Mouse (Mus musculus) forebrain, embryonic 12.5 days (tissue): Measurements from ENCODE around the gene Tnfrsf19. TPM values are rescaled to one million over a fixed set of nuclear protein-coding genes. Genes with fewer than 3 reads are reported as not detected.

Experiments used
- ATAC-seq: fragments of 200-750 bp; cut with Nextera tagmentation; 2 replicates; pipeline ENCODE4 v1.8.0; 2017; ENCODE audit warnings: moderate TSS enrichment; ENCODE audit not compliant: low FRiP score
- H3K27ac ChIP-seq: fragments of 300-500 bp; sonication (generic); 2 replicates; pipeline ENCODE4 v1.5.1; 2016; ENCODE audit warnings: mild to moderate bottlenecking
- H3K27me3 ChIP-seq: fragments of 300-500 bp; sonication (generic); 2 replicates; pipeline ENCODE4 v1.6.1; 2016; ENCODE audit warnings: mild to moderate bottlenecking
- H3K36me3 ChIP-seq: fragments of 300-500 bp; sonication (generic); replicated peaks from 2 replicates; pipeline ENCODE4 v1.6.1; 2016; ENCODE audit warnings: mild to moderate bottlenecking
- H3K4me1 ChIP-seq: fragments of 300-500 bp; sonication (generic); 2 replicates; pipeline ENCODE4 v1.6.1; 2016
- H3K4me2 ChIP-seq: fragments of 300-500 bp; sonication (generic); 2 replicates; pipeline ENCODE4 v1.6.1; 2016; ENCODE audit warnings: mild to moderate bottlenecking, moderate library complexity
- H3K4me3 ChIP-seq: fragments of 300-500 bp; sonication (generic); replicated peaks from 2 replicates; pipeline ENCODE4 v1.5.1; 2016; ENCODE audit warnings: mild to moderate bottlenecking
- H3K9ac ChIP-seq: fragments of 300-500 bp; sonication (generic); 2 replicates; pipeline ENCODE4 v1.6.1; 2016; ENCODE audit warnings: mild to moderate bottlenecking
- H3K9me3 ChIP-seq: fragments of 300-500 bp; sonication (generic); 2 replicates; pipeline ENCODE4 v1.6.1; 2016
- WGBS: fragments of 180-500 bp; shearing (Covaris S2); methylation state at CpG from one replicate; pipeline ENCODE4 v1.1.7; 2016; 5-methylcytosine and 5-hydroxymethylcytosine counted together
- polyA plus RNA-seq: library from polyadenylated mRNA; unstranded; fragments of >200 nt; fragmentation: Nextera tagmentation; extraction: Ambion mirVana; gene quantifications from 2 replicates; pipeline ENCODE4 v1.2.1, GENCODE M21; 2016

Tnfrsf19 gene
- polyA plus RNA-seq, 1 experiment from 2014 or later: 118 TPM

DNA sequence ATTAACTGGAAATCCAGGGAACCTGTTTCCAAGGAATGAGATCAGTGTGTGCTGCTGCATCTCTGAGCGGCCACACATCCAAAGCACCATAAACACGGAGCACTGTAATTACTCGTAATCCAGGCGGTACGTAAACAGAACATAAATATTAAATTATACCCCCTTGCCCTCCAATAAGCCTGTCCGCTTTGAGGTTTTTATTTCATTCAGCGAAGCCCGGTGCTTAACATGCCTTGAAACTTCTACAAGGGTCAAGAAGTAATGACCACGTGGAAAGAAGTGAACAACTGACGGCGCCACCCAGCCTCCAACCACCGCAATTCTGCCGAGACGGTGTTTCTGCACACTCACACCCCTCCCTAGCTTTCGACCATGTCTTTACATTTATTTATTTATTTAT, 31.7 kb downstream of the Tnfrsf19 start:
- H3K4me2 ChIP-seq: no peak overlapping the region
- H3K27me3 ChIP-seq: 0 out of 2 replicates have a peak, but pooled peaks cover 6% of the 10 kb centered on the region
- no peak overlapping the region for H3K9ac ChIP-seq
- ATAC-seq: no peak
- H3K9me3 ChIP-seq: no peaks in the 10 kb centered on the region
- H3K36me3 ChIP-seq: peaks cover 3% of the 10 kb centered on the region; the same call in 1 of the 2 replicates
- 0 out of 2 replicates have a peak overlapping the region, but pooled peaks have one; percentile 22 for H3K27ac ChIP-seq
- peaks cover 54% of the 10 kb centered on the region for H3K4me1 ChIP-seq
- no peak overlapping the region for H3K4me3 ChIP-seq
- 66% methylated on average over 15 of the region's 15 CpGs for WGBS

DNA sequence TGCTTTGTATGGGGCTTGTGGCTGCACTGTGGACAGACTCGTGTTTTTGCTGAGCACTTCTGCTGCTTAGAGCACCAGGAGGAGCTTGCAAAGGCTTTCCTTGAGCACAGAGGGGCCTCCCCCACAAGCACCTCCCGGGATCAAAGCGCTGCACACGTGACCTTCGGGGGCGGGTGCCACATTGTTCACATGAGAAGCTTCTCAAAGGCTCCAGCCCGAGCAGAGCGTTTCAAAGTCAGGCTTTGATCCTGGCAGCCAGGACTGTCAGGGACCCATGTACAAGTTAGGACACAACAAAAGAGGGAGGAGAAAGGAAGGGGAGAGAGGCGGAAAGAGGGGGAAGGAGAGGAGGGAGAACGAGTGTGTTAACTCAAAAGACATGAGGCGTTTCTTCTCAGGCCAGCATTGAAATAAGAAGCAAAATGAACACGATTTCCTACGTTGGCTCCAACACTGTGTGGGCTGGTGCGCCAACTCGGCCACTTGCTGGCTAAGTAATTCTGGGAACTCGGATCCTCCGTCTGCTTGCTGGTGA, 33.8 kb downstream of the Tnfrsf19 start:
- Histone ChIP-seq H3K36me3 (no peaks in the 10 kb centered on the region; the same call in 1 of the 2 replicates), H3K4me3 (peak overlapping the region; percentile 10; the same call in 1 of the 2 replicates), H3K9ac (no peak overlapping the region), H3K4me1 (peaks cover 43% of the 10 kb centered on the region), H3K27ac (peak overlapping the region; percentile 89), H3K27me3 (peaks cover 6% of the 10 kb centered on the region; the same call in 1 of the 2 replicates), H3K4me2 (peak overlapping the region; percentile 51), H3K9me3 (no peaks in the 10 kb centered on the region)
- peak; percentile 92 for ATAC-seq
- 0% methylated on average over 17 of the region's 17 CpGs for WGBS

DNA sequence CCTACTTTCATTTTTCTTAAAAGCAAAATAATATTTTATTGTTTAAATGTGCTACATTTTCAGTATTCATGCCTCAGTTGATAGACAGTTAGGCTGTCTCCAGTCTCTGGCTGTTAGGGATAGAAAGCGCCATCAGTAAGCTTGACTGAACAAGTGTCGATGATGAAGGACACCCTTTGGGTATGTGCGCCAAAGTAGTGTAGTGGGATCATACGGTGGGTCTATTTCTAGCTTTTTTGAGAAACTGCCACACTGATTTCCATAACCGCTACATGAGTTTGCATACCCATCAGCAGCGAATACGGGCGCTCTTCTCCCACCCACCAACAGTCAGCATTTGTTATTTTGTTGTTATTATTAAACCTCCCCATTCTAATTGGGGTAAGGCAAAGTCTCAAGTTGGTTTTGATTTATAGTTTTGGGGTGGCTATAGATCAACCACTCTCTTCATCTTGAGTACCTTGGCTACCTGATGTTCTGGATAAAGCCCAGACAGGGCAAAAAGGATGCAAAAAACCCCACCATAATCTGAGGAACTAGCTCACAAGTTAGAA, 34.6 kb downstream of the Tnfrsf19 start:
- Histone ChIP-seq H3K27me3 (peaks cover 6% of the 10 kb centered on the region; the same call in 1 of the 2 replicates), H3K4me1 (peaks cover 43% of the 10 kb centered on the region), H3K9me3 (no peaks in the 10 kb centered on the region), H3K4me2 (peak overlapping the region; percentile 51), H3K9ac (no peak overlapping the region), H3K4me3 (no peak overlapping the region), H3K27ac (peak overlapping the region; percentile 89), H3K36me3 (no peaks in the 10 kb centered on the region; the same call in 1 of the 2 replicates)
- 53% methylated on average over 8 of the region's 8 CpGs for WGBS
- no peak for ATAC-seq

DNA sequence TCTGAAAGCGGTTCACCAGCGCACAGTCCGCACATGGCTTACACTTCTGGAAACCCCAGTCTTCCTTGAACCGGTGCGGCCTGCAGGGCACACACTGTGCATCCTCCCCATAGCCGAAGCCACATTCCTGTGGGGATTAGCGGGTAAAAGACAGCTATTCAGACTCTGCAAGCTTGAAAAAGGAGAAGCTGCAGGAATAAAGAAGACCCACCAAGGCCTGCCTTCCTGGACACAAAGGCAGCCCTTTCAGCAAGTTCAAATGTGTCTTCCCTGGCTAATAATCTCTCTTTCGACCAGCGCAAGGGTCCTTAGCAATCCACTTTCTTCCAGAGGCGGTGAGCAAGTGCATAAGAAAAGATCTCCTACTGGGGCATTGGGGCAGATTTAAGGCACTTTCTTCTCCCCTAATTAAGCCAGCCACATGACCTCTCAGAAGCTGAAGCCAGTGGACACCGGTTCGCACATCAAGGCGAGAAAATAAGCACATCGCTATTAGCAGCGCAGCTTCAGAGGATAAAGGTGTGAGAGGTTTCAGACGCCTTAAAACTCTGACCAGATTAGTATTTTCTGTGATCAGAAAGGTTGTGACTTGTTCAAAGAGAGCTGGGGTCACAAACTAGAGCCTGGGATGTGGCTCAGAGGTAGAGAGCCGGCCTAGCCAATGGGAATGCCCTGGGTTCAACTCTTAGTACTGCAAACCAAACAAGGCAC, 41.0 kb downstream of the Tnfrsf19 start:
- ATAC-seq: peak; percentile 57; the same call in 1 of the 2 replicates
- H3K9me3 ChIP-seq: no peaks in the 10 kb centered on the region
- peaks cover 38% of the 10 kb centered on the region for H3K4me1 ChIP-seq
- 3% methylated on average over 17 of the region's 17 CpGs for WGBS
- no peak overlapping the region for H3K9ac ChIP-seq
- 0 out of 2 replicates have a peak overlapping the region, but pooled peaks have one; percentile 9 for H3K4me2 ChIP-seq
- no peak overlapping the region for H3K4me3 ChIP-seq
- peak overlapping the region; percentile 75 for H3K27ac ChIP-seq
- H3K36me3 ChIP-seq: peaks cover 19% of the 10 kb centered on the region
- peaks cover 8% of the 10 kb centered on the region; the same call in 1 of the 2 replicates for H3K27me3 ChIP-seq

DNA sequence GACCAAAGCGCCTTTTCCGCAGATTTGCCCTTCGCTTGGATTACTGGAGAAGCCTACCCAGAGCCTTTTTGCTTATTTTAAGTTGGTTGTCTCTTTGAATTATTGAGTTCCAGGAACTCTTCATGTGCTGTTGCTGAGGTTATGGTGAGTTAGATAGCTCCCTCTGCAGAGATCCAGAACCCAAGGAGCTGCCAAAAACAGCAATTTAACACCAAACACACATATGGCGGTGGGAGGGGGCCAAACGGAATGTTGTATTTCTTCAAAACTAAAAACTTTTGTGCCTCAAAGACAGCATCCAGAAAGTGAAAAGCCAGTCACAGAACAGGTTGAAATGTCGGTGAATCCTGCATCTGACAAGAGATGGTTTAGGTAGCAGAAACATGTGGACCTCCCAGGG, 42.6 kb downstream of the Tnfrsf19 start:
- Histone ChIP-seq H3K27me3 (peaks cover 8% of the 10 kb centered on the region; the same call in 1 of the 2 replicates), H3K9ac (no peak overlapping the region), H3K27ac (no peak overlapping the region), H3K4me3 (no peak overlapping the region), H3K4me1 (peaks cover 49% of the 10 kb centered on the region), H3K9me3 (no peaks in the 10 kb centered on the region), H3K36me3 (peaks cover 19% of the 10 kb centered on the region), H3K4me2 (no peak overlapping the region)
- 86% methylated on average over 6 of the region's 6 CpGs for WGBS
- ATAC-seq: no peak

DNA sequence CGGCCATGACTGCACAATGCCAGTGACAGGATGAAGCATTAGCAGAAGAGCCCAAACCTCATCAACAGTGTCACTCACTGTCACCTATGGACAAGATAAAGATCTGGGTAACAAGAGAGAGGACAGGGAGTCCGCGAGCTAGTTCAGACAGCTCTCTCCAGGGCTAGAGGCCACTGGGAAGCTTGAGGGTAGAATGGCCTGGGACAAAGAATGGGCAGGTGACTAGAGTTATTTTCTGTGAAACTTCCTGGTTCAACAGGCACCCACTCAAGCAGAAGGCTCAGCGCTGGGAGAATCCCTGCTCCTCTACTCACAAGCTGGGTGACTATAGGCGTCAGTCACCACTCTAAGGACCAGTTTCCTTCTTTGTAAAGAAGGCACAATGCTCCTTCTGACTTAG, 46.2 kb downstream of the Tnfrsf19 start:
- no peak overlapping the region for H3K27ac ChIP-seq
- peaks cover 24% of the 10 kb centered on the region for H3K36me3 ChIP-seq

DNA sequence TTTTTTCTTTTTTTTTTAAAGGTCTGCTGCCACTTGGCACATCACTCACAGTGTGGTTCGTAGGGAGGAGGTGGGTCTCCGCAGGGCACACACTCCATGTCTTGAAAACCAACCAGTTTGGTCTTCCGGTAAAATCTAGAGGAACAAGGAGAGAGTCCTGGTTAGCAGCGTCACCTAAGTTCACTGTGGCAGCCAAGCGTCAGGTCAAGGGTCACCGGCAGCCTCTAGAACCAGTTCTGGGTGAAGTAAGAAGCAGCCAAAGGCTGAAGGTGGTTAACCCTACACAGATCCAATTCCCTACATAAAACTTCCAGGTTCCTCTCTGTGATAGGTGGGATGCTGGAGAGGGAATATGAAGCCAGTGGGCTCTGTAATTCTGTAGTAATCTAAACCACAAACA, 49.7 kb downstream of the Tnfrsf19 start:
- Histone ChIP-seq H3K27me3 (0 out of 2 replicates have a peak, but pooled peaks cover 3% of the 10 kb centered on the region), H3K9ac (no peak overlapping the region), H3K9me3 (no peaks in the 10 kb centered on the region), H3K27ac (no peak overlapping the region), H3K4me2 (no peak overlapping the region), H3K4me1 (peaks cover 43% of the 10 kb centered on the region), H3K4me3 (no peak overlapping the region), H3K36me3 (peaks cover 9% of the 10 kb centered on the region; the same call in 1 of the 2 replicates)
- no peak for ATAC-seq
- 69% methylated on average over 6 of the region's 6 CpGs for WGBS

More for the DNA sequence above, 46.2 kb downstream of the Tnfrsf19 start:
- H3K9me3 ChIP-seq: no peaks in the 10 kb centered on the region
- H3K9ac ChIP-seq: no peak overlapping the region
- peaks cover 44% of the 10 kb centered on the region for H3K4me1 ChIP-seq
- 0 out of 2 replicates have a peak, but pooled peaks cover 8% of the 10 kb centered on the region for H3K27me3 ChIP-seq
- no peak overlapping the region for H3K4me2 ChIP-seq
- no peak overlapping the region for H3K4me3 ChIP-seq
- ATAC-seq: no peak
- 82% methylated on average over 5 of the region's 5 CpGs for WGBS

DNA sequence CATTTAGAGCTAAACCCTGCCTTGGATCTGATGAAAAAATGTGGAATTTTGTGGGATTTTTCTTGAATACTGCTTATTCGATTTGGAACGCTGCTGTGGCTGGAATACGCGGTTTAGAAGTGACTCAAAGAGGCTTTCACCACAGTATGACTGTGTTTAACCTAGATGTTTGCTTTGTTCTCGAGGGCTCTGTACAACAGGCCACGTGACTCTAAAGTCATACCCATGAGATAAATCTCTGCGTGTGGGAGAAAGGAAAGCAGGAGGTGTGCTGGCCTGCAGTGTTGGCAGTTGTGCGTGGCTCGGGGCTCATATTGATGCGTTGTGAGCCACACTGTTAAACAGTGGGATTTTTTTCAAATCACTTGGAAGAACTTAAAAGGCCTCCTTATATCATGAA, 52.8 kb downstream of the Tnfrsf19 start:
- no peak overlapping the region for H3K4me3 ChIP-seq
- H3K36me3 ChIP-seq: peaks cover 8% of the 10 kb centered on the region; the same call in 1 of the 2 replicates
- WGBS: 88% methylated on average over 10 of the region's 10 CpGs
- no peaks in the 10 kb centered on the region for H3K27me3 ChIP-seq
- no peak for ATAC-seq
- H3K4me2 ChIP-seq: no peak overlapping the region
- peaks cover 28% of the 10 kb centered on the region for H3K4me1 ChIP-seq
- no peaks in the 10 kb centered on the region for H3K9me3 ChIP-seq
- no peak overlapping the region for H3K27ac ChIP-seq
- H3K9ac ChIP-seq: no peak overlapping the region

DNA sequence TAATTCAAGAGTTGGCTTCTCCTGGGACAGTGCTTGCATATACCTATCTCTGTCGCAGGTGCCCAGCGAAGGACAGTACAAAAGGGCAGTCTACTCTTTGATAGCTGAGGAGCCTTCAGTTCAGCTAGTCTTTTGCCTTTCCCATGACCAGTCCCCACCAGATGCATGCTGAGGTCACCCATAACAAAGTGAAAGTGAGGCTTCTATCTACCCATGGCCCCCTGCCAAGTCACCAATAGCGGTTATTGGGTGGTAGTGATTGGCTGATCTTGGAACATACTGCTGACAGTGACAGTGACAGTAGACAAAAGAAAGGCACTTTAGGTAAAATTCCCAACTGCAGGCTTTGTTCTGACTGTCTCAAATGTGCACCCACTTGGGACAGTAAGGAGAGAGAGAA, 53.2 kb downstream of the Tnfrsf19 start:
- no peak for ATAC-seq
- Histone ChIP-seq H3K9ac (no peak overlapping the region), H3K36me3 (peaks cover 8% of the 10 kb centered on the region; the same call in 1 of the 2 replicates), H3K27ac (no peak overlapping the region), H3K4me1 (peaks cover 32% of the 10 kb centered on the region), H3K27me3 (no peaks in the 10 kb centered on the region), H3K4me2 (no peak overlapping the region), H3K4me3 (no peak overlapping the region), H3K9me3 (no peaks in the 10 kb centered on the region)
- WGBS: 93% methylated on average over 3 of the region's 3 CpGs

DNA sequence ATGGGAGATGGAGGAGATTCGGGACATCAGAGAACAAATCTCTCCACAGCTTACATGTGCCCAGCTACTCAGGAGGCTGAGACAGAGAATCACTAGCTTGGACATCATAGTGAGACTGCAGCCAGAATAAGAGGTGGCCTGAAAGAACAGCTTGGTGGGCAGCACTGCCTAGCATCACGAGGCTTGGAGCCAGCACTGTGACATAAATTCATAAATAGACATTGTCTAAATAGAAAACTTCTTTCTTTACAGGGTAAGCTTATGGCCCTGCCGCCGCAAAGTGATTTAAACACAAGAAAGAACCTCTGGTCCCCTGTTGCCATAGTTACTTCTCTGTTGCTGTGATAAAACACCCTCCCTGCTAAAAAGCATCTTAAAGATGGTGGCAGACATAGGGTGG, 54.1 kb downstream of the Tnfrsf19 start:
- no peak overlapping the region for H3K9ac ChIP-seq
- H3K27me3 ChIP-seq: no peaks in the 10 kb centered on the region
- H3K36me3 ChIP-seq: peaks cover 8% of the 10 kb centered on the region; the same call in 1 of the 2 replicates
- H3K27ac ChIP-seq: no peak overlapping the region
- no peaks in the 10 kb centered on the region for H3K9me3 ChIP-seq
- WGBS: 72% methylated on average over 4 of the region's 4 CpGs
- peaks cover 41% of the 10 kb centered on the region for H3K4me1 ChIP-seq
- H3K4me2 ChIP-seq: no peak overlapping the region
- no peak overlapping the region for H3K4me3 ChIP-seq
- no peak for ATAC-seq

DNA sequence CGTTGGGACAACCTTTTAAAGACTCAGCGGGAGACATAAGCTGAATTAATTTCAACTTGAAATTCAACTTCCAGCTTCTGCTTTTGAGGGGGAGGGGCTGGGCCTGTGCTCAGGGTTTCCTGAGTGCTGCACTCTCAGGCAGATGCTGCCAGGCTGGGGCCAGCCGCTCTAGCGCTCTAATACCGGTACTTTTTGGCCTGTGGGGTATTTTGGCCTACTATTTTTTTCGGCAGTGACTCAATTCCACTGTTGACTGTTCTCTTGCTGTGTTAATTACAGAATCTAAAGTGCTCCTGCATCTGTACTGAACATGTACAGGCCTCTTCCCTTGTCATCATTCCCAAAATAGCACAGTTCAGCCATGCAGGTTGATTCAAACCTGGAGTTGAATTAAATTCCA, 58.1 kb downstream of the Tnfrsf19 start:
- Histone ChIP-seq H3K27ac (no peak overlapping the region; the same call in 1 of the 2 replicates), H3K4me1 (peaks cover 50% of the 10 kb centered on the region), H3K27me3 (no peaks in the 10 kb centered on the region), H3K9me3 (no peaks in the 10 kb centered on the region), H3K9ac (no peak overlapping the region), H3K4me2 (no peak overlapping the region), H3K4me3 (no peak overlapping the region), H3K36me3 (0 out of 2 replicates have a peak, but pooled peaks cover 3% of the 10 kb centered on the region)
- ATAC-seq: no peak
- WGBS: 26% methylated on average over 6 of the region's 6 CpGs

DNA sequence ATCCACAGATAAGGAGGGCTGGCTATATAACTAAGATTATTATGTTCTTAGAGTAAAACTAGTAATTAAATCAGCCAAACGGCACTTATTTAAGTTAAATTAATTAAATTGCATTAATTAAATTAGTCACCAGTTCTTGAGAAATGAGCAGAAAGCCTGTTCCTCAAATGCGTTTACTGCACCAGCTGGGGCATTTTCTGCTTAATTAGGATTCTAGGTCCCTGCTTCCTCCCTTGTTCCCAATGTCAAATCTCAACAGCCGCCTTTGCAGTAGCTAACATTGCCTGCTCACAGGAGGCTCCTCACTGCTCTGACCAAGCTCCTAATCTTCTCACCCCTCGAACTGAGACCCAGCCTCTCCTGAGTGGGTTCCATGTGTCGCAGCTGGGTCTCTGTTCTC, 59.4 kb downstream of the Tnfrsf19 start:
- H3K4me1 ChIP-seq: peaks cover 46% of the 10 kb centered on the region
- H3K4me2 ChIP-seq: no peak overlapping the region
- H3K9ac ChIP-seq: no peak overlapping the region
- peaks cover 3% of the 10 kb centered on the region; the same call in 1 of the 2 replicates for H3K36me3 ChIP-seq
- no peaks in the 10 kb centered on the region for H3K9me3 ChIP-seq
- H3K27me3 ChIP-seq: no peaks in the 10 kb centered on the region
- no peak overlapping the region for H3K4me3 ChIP-seq
- WGBS: 36% methylated on average over 5 of the region's 5 CpGs
- ATAC-seq: no peak
- peak overlapping the region; percentile 44 for H3K27ac ChIP-seq
